Mouse (Mus musculus): ENCODE results near the gene Car15. TPM values are rescaled to one million over a fixed set of nuclear protein-coding genes. Genes with fewer than 3 reads are reported as not detected.

The Car15 gene
- polyA plus RNA-seq, 1 experiment from 2014 or later, result 4.3 TPM

- H3K9me3 ChIP-seq (ENCODE audit: control insufficient read depth, low read length), result no peaks in the 10 kb centered on the region
- peak overlapping the region; percentile 42 for H3K4me2 ChIP-seq (ENCODE audit: low read depth, low read length, severe bottlenecking)
- H3K4me3 ChIP-seq (ENCODE audit: low read depth, low read length), result peak overlapping the region; percentile 24
- peak overlapping the region; percentile 27 for H3K9ac ChIP-seq (ENCODE audit: low read length)
- no peak overlapping the region for H3K27ac ChIP-seq (ENCODE audit: low read depth, low read length)
- H3K27me3 ChIP-seq (ENCODE audit: control insufficient read depth, insufficient read depth, low read length), result peaks cover 87% of the 10 kb centered on the region
- peak; percentile 68 for DNase-seq (ENCODE audit: low spot score)
- no peak for ATAC-seq (replicated peaks; ENCODE audit: low FRiP score)
- WGBS, result 2% methylated on average over 83 of the region's 83 CpGs
- H3K36me3 ChIP-seq (ENCODE audit: control insufficient read depth, insufficient read depth, low read length), result no peaks in the 10 kb centered on the region
- peaks cover 36% of the 10 kb centered on the region for H3K4me1 ChIP-seq (replicated peaks; ENCODE audit: control insufficient read depth, insufficient read depth, low read length)
Measured at GRCm38 (mm10) chr16:17802839-17803674, 35.1 kb downstream of the Car15 start.

DNA sequence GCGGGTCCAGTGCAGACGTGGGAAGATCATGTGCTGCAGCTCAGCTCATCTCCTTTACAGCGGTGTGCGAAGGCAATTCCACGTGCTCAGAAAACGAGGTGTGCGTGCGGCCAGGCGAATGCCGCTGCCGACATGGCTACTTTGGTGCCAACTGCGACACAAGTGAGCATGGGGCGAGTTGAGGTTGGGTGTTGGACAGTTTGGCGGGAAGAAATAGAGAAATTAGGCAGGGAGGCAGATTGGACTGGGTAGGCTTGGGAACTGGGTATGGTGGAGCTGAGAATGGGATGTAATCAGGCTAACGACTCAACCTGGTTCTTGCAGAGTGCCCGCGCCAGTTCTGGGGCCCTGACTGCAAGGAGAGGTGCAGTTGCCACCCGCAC, 35.7 kb downstream of the Car15 start:
- ATAC-seq (replicated peaks; ENCODE audit: low FRiP score) (no peak), DNase-seq (ENCODE audit: low spot score) (no peak)
- Histone ChIP-seq H3K4me2 (ENCODE audit: low read depth, low read length, severe bottlenecking) (peak overlapping the region; percentile 42), H3K9ac (ENCODE audit: low read length) (no peak overlapping the region), H3K4me1 (replicated peaks; ENCODE audit: control insufficient read depth, insufficient read depth, low read length) (peaks cover 38% of the 10 kb centered on the region), H3K27me3 (ENCODE audit: control insufficient read depth, insufficient read depth, low read length) (peaks cover 90% of the 10 kb centered on the region), H3K27ac (ENCODE audit: low read depth, low read length) (no peak overlapping the region), H3K4me3 (ENCODE audit: low read depth, low read length) (peak overlapping the region; percentile 24; the same call in 1 of the 2 replicates), H3K36me3 (ENCODE audit: control insufficient read depth, insufficient read depth, low read length) (no peaks in the 10 kb centered on the region), H3K9me3 (ENCODE audit: control insufficient read depth, low read length) (no peaks in the 10 kb centered on the region)
- 4% methylated on average over 18 of the region's 18 CpGs for WGBS

- peaks cover 39% of the 10 kb centered on the region for H3K4me1 ChIP-seq (replicated peaks; ENCODE audit: control insufficient read depth, insufficient read depth, low read length)
- peaks cover 95% of the 10 kb centered on the region for H3K27me3 ChIP-seq (ENCODE audit: control insufficient read depth, insufficient read depth, low read length)
- WGBS, result 4% methylated on average over 7 of the region's 7 CpGs
- no peak overlapping the region for H3K27ac ChIP-seq (ENCODE audit: low read depth, low read length)
- no peak overlapping the region for H3K4me3 ChIP-seq (ENCODE audit: low read depth, low read length)
- peak; percentile 57 for DNase-seq (ENCODE audit: low spot score)
- H3K9me3 ChIP-seq (ENCODE audit: control insufficient read depth, low read length), result no peaks in the 10 kb centered on the region
- H3K36me3 ChIP-seq (ENCODE audit: control insufficient read depth, insufficient read depth, low read length), result no peaks in the 10 kb centered on the region
- no peak for ATAC-seq (replicated peaks; ENCODE audit: low FRiP score)
- H3K4me2 ChIP-seq (ENCODE audit: low read depth, low read length, severe bottlenecking), result no peak overlapping the region
- no peak overlapping the region for H3K9ac ChIP-seq (ENCODE audit: low read length)
Measured at GRCm38 (mm10) chr16:17801777-17802455, 36.2 kb downstream of the Car15 start.

DNA sequence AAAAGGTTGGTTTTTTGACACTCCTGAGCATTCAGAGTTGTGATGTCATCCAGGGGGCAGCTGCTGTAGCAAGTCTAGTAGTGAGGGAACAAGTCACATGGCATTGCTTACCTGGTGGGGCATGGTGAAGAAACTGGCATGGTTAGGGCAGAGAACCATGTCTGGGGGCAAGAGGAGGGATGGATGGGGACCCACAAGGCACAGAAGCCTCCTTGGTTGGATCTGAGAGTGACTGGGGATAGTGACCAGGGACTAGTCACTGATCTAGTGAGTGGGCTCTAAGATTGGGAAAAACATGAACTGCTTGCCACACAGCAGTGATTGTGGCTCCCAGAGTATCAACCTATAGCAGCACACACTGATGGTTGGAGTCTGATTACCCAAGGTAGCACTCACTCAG, 38.6 kb downstream of the Car15 start:
- ATAC-seq (replicated peaks; ENCODE audit: low FRiP score), result no peak
- peaks cover 87% of the 10 kb centered on the region for H3K27me3 ChIP-seq (ENCODE audit: control insufficient read depth, insufficient read depth, low read length)
- no peak overlapping the region for H3K9ac ChIP-seq (ENCODE audit: low read length)
- no peak overlapping the region for H3K27ac ChIP-seq (ENCODE audit: low read depth, low read length)
- H3K4me1 ChIP-seq (replicated peaks; ENCODE audit: control insufficient read depth, insufficient read depth, low read length), result peaks cover 30% of the 10 kb centered on the region
- H3K4me2 ChIP-seq (ENCODE audit: low read depth, low read length, severe bottlenecking), result no peak overlapping the region
- H3K9me3 ChIP-seq (ENCODE audit: control insufficient read depth, low read length), result no peaks in the 10 kb centered on the region
- no peak overlapping the region for H3K4me3 ChIP-seq (ENCODE audit: low read depth, low read length)
- no peaks in the 10 kb centered on the region for H3K36me3 ChIP-seq (ENCODE audit: control insufficient read depth, insufficient read depth, low read length)
- DNase-seq (ENCODE audit: low spot score), result no peak

DNA sequence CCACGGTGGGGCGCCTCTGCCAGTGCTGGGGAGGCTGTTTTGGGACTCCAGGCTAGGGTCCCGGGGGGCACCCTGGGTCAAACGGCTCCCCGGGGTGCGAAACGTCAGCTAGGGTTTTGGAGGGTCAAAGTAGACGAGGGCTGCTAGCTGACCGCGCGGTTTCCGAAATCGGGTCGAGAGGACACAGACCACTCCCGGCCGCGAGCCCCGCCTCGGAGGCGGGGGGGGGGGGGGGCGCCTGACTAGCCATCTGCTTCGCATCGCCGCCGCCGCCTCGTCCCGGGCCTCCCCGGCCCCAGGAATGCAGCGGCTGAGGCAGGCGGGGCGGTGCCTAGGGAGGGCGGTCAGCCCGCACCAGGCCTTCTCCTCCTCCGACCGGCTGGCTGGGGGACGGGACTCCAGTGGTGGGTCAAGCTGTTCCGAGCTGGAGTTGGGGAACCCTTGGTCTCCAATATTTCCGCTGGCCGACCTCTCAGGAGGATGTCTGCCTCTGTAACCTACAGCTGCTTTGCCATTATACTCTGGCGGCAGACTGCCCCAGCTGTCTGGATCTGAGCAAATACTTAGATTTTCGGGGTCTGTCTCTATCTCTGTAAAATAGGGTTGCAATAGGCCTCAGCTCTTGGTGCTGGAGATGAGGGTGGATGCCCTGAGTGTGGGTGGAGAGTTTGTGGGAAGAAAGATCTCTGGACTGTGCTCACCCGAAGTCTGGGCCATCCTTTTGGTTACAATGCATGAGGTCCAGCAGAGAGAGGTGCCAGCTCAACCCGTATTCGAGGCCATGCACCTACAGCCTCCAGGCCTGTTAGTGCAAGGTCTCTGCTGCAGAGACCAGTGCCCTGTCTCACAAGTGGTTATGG, 39.6 kb downstream of the Car15 start:
- H3K9me3 ChIP-seq (ENCODE audit: control insufficient read depth, low read length), result no peaks in the 10 kb centered on the region
- peaks cover 22% of the 10 kb centered on the region for H3K4me1 ChIP-seq (replicated peaks; ENCODE audit: control insufficient read depth, insufficient read depth, low read length)
- peak overlapping the region; percentile 48 for H3K4me3 ChIP-seq (ENCODE audit: low read depth, low read length)
- no peaks in the 10 kb centered on the region for H3K36me3 ChIP-seq (ENCODE audit: control insufficient read depth, insufficient read depth, low read length)
- DNase-seq (ENCODE audit: low spot score), result peak; percentile 75
- WGBS, result 1% methylated on average over 32 of the region's 45 CpGs
- H3K27me3 ChIP-seq (ENCODE audit: control insufficient read depth, insufficient read depth, low read length), result peaks cover 77% of the 10 kb centered on the region
- no peak overlapping the region for H3K27ac ChIP-seq (ENCODE audit: low read depth, low read length)
- no peak for ATAC-seq (replicated peaks; ENCODE audit: low FRiP score)
- peak overlapping the region; percentile 73 for H3K4me2 ChIP-seq (ENCODE audit: low read depth, low read length, severe bottlenecking)
- peak overlapping the region; percentile 64 for H3K9ac ChIP-seq (ENCODE audit: low read length)

DNA sequence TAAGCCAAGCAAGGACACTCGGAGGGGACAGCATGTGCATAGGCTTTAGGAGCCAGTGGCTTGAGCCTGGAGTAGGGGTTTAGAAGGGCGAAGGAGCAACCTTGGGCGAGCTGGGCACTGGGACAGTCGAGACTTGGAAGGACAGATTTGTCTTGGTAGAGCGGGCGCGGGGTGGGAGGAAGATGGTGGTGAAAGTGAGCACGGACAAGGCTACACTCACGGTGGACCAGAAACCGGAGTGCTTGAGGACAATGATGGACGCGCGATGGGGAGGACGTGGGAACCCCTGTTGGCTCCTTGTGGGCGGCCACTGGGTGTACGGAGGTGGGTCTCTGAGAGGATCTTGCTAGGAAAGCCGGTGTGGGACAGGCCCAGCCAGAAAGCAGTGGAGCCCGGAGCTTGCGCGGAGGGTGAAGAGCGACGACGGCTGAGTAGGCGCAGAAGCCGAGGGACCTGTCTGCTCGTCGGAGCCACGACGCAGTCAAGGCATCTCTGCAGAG, 40.3 kb downstream of the Car15 start:
- Histone ChIP-seq H3K27me3 (ENCODE audit: control insufficient read depth, insufficient read depth, low read length) (peaks cover 70% of the 10 kb centered on the region), H3K9ac (ENCODE audit: low read length) (peak overlapping the region; percentile 64), H3K4me2 (ENCODE audit: low read depth, low read length, severe bottlenecking) (peak overlapping the region; percentile 73; the same call in 1 of the 2 replicates), H3K4me1 (replicated peaks; ENCODE audit: control insufficient read depth, insufficient read depth, low read length) (peaks cover 15% of the 10 kb centered on the region), H3K36me3 (ENCODE audit: control insufficient read depth, insufficient read depth, low read length) (no peaks in the 10 kb centered on the region), H3K4me3 (ENCODE audit: low read depth, low read length) (peak overlapping the region; percentile 48), H3K9me3 (ENCODE audit: control insufficient read depth, low read length) (no peaks in the 10 kb centered on the region), H3K27ac (ENCODE audit: low read depth, low read length) (no peak overlapping the region)
- DNase-seq (ENCODE audit: low spot score), result peak; percentile 71
- WGBS, result 2% methylated on average over 29 of the region's 29 CpGs
- ATAC-seq (replicated peaks; ENCODE audit: low FRiP score), result no peak

- peak; percentile 72 for DNase-seq (ENCODE audit: low spot score)
- peak; percentile 39 for ATAC-seq (replicated peaks; ENCODE audit: low FRiP score)
- no peaks in the 10 kb centered on the region for H3K9me3 ChIP-seq (ENCODE audit: control insufficient read depth, low read length)
Measured at GRCm38 (mm10) chr16:17796971-17797811, 41.0 kb downstream of the Car15 start, which contains the start of gene Scarf2. TSS of gene Scarf2 (plus strand) at chr16:17797282.

More at GRCm38 (mm10) chr16:17796971-17797811, 41.0 kb downstream of the Car15 start, which contains the start of gene Scarf2:
- WGBS, result 1% methylated on average over 78 of the region's 81 CpGs
- H3K36me3 ChIP-seq (ENCODE audit: control insufficient read depth, insufficient read depth, low read length), result 0 out of 2 replicates have a peak, but pooled peaks cover 2% of the 10 kb centered on the region
- H3K27ac ChIP-seq (ENCODE audit: low read depth, low read length), result no peak within 1 kb of the TSS
- H3K4me1 ChIP-seq (replicated peaks; ENCODE audit: control insufficient read depth, insufficient read depth, low read length), result peaks cover 13% of the 10 kb centered on the region
- H3K27me3 ChIP-seq (ENCODE audit: control insufficient read depth, insufficient read depth, low read length), result peaks cover 64% of the 10 kb centered on the region
- H3K4me2 ChIP-seq (ENCODE audit: low read depth, low read length, severe bottlenecking), result peak within 1 kb of the TSS; percentile 73
- H3K4me3 ChIP-seq (ENCODE audit: low read depth, low read length), result peak within 1 kb of the TSS; percentile 48
- peak within 1 kb of the TSS; percentile 64 for H3K9ac ChIP-seq (ENCODE audit: low read length)
